Mouse (Mus musculus) neural tube, embryonic 12.5 days (tissue): ENCODE results near the gene Grm2. TPM values are rescaled to one million over a fixed set of nuclear protein-coding genes. Genes with fewer than 3 reads are reported as not detected.

Experiments
- ATAC-seq: fragments of 200-750 bp; cut with Nextera tagmentation; 2 replicates; pipeline ENCODE4 v1.8.0; 2017; ENCODE audit warnings: low read depth, mild to moderate bottlenecking, moderate TSS enrichment, moderate library complexity; ENCODE audit not compliant: low FRiP score
- H3K27ac ChIP-seq: fragments of 300-500 bp; sonication (generic); 2 replicates; pipeline ENCODE4 v1.5.1; 2016
- H3K27me3 ChIP-seq: fragments of 300-500 bp; sonication (generic); replicated peaks from 2 replicates; pipeline ENCODE4 v1.6.1; 2016; ENCODE audit warnings: mild to moderate bottlenecking
- H3K36me3 ChIP-seq: fragments of 300-500 bp; sonication (generic); 2 replicates; pipeline ENCODE4 v1.6.1; 2016; ENCODE audit warnings: mild to moderate bottlenecking
- H3K4me1 ChIP-seq: fragments of 300-500 bp; sonication (generic); 2 replicates; pipeline ENCODE4 v1.6.1; 2016
- H3K4me2 ChIP-seq: fragments of 300-500 bp; sonication (generic); replicated peaks from 2 replicates; pipeline ENCODE4 v1.6.1; 2016; ENCODE audit warnings: mild to moderate bottlenecking
- H3K4me3 ChIP-seq: fragments of 300-500 bp; sonication (generic); 2 replicates; pipeline ENCODE4 v1.5.1; 2016
- H3K9ac ChIP-seq: fragments of 300-500 bp; sonication (generic); 2 replicates; pipeline ENCODE4 v1.6.1; 2016; ENCODE audit warnings: mild to moderate bottlenecking
- H3K9me3 ChIP-seq: fragments of 300-500 bp; sonication (generic); 2 replicates; pipeline ENCODE4 v1.6.1; 2016; ENCODE audit warnings: mild to moderate bottlenecking
- WGBS: fragments of 180-500 bp; shearing (Covaris S2); methylation state at CpG from one replicate; pipeline ENCODE4 v1.1.7; 2016; 5-methylcytosine and 5-hydroxymethylcytosine counted together
- polyA plus RNA-seq: library from polyadenylated mRNA; unstranded; fragments of >200 nt; fragmentation: Nextera tagmentation; extraction: Ambion mirVana; gene quantifications from 2 replicates; pipeline ENCODE4 v1.2.1, GENCODE M21; 2016

Gene Grm2
- polyA plus RNA-seq, 1 experiment from 2014 or later, result 11.8 TPM

DNA sequence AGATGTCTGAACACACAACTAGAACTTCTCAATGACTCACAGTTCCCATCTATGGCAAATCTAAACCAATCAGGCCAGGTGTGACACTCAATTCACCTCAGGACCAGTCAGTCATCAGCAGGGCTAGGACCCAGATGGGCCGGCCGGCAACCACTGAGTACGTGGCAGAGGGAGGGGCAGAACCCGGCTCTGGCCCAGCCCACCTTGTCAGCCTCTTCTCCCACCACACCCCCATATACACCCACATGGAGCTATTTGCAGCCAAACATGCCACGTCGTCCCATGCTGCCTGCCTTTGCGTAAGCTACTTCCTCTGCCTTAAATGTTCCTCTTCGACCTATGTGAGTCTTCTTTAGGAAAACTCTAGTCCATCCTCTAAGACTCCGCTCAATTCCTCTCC, 20.1 kb upstream of the Grm2 start:
- Histone ChIP-seq H3K27ac (no peak overlapping the region), H3K4me1 (no peaks in the 10 kb centered on the region), H3K27me3 (no peaks in the 10 kb centered on the region), H3K9me3 (no peaks in the 10 kb centered on the region), H3K36me3 (peaks cover 25% of the 10 kb centered on the region), H3K9ac (no peak overlapping the region), H3K4me2 (no peak overlapping the region), H3K4me3 (no peak overlapping the region)
- WGBS, result 76% methylated on average over 9 of the region's 9 CpGs
- 0 out of 2 replicates have a peak, but pooled peaks have one; percentile 63 for ATAC-seq

GRCm38 (mm10) chr9:106675480-106675879, 19.6 kb upstream of the Grm2 start:
- Histone ChIP-seq H3K4me2 (no peak overlapping the region), H3K9me3 (no peaks in the 10 kb centered on the region), H3K27me3 (no peaks in the 10 kb centered on the region), H3K4me3 (no peak overlapping the region), H3K27ac (no peak overlapping the region), H3K4me1 (no peaks in the 10 kb centered on the region), H3K9ac (no peak overlapping the region), H3K36me3 (peaks cover 22% of the 10 kb centered on the region)
- peak; percentile 70; the same call in 1 of the 2 replicates for ATAC-seq
- WGBS, result 0% methylated on average over 1 of the region's 1 CpGs

DNA sequence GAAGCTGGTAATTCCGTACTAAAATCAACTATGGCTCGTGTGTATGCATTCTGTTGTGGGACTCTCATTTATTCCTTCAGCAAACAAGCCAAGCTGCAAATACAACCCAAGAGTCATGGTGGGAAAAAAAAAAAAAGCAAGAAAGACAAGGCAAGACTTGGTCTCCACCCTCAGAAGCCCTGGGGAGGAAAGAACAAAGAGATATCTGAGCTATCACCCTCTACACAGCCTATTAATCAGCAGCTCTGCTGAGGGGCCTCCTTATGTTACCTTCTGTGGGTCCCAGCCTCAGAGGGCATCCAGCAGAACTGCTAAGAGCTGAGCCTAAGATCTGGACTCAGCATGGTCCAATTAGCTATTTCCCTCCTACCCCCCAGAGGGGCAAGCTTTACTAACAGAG, 18.0 kb upstream of the Grm2 start:
- ATAC-seq, result no peak
- H3K36me3 ChIP-seq, result peaks cover 21% of the 10 kb centered on the region; the same call in 1 of the 2 replicates
- H3K4me2 ChIP-seq, result no peak overlapping the region
- H3K9me3 ChIP-seq, result no peaks in the 10 kb centered on the region
- H3K4me1 ChIP-seq, result no peaks in the 10 kb centered on the region
- no peak overlapping the region for H3K4me3 ChIP-seq
- no peak overlapping the region for H3K9ac ChIP-seq
- H3K27me3 ChIP-seq, result no peaks in the 10 kb centered on the region
- no peak overlapping the region for H3K27ac ChIP-seq
- 87% methylated on average over 2 of the region's 2 CpGs for WGBS

DNA sequence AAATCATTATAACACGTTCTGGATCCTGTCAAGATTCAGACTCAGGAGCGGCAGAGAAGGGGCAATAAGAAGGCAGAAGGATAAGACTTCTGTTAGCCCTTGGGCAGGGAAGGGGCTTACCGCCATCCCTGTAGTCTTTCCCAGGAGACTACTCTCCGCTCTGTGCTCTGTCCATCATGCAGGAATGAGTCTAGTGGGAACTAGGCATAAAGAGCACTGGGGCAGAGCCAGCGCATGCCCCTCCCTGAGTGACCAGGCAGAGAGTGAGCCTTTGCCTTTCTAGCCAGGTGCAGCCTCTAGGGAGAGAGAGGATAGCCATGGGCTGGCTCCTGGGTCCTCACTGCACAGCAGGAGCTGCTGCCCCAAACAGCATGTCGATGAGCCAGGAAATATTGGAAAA, 9.0 kb upstream of the Grm2 start:
- Histone ChIP-seq H3K9ac (no peak overlapping the region), H3K36me3 (peaks cover 28% of the 10 kb centered on the region; the same call in 1 of the 2 replicates), H3K27me3 (no peaks in the 10 kb centered on the region), H3K4me3 (no peak overlapping the region), H3K27ac (peak overlapping the region; percentile 21; the same call in 1 of the 2 replicates), H3K4me2 (peak overlapping the region; percentile 7; the same call in 1 of the 2 replicates), H3K4me1 (peaks cover 15% of the 10 kb centered on the region), H3K9me3 (no peaks in the 10 kb centered on the region)
- 65% methylated on average over 6 of the region's 6 CpGs for WGBS
- no peak for ATAC-seq

DNA sequence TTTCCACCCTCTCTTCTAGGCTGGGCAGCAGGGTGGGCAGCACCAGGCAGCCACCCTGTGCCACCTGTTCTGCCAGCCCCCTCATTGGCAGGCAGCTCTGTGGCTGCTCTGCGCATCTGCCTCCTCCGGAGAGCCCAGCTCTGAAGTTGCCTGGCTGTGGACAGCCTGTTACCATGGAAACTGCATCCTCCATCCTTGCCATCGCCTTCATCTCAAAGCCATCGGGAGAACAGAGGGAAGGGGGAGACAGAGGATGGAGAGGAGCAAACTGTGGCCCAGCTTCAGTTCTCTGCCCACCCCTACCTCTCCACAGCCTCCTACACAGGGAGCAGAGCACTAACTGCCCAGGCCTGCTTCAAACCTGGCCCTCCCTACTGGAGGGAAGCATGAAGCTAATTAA, 8.6 kb upstream of the Grm2 start:
- H3K36me3 ChIP-seq, result peaks cover 25% of the 10 kb centered on the region; the same call in 1 of the 2 replicates
- peaks cover 15% of the 10 kb centered on the region for H3K4me1 ChIP-seq
- H3K4me2 ChIP-seq, result peak overlapping the region; percentile 7; the same call in 1 of the 2 replicates
- H3K27me3 ChIP-seq, result no peaks in the 10 kb centered on the region
- WGBS, result 44% methylated on average over 4 of the region's 4 CpGs
- ATAC-seq, result peak; percentile 70
- no peaks in the 10 kb centered on the region for H3K9me3 ChIP-seq
- H3K4me3 ChIP-seq, result no peak overlapping the region
- H3K27ac ChIP-seq, result peak overlapping the region; percentile 21; the same call in 1 of the 2 replicates
- H3K9ac ChIP-seq, result no peak overlapping the region

DNA sequence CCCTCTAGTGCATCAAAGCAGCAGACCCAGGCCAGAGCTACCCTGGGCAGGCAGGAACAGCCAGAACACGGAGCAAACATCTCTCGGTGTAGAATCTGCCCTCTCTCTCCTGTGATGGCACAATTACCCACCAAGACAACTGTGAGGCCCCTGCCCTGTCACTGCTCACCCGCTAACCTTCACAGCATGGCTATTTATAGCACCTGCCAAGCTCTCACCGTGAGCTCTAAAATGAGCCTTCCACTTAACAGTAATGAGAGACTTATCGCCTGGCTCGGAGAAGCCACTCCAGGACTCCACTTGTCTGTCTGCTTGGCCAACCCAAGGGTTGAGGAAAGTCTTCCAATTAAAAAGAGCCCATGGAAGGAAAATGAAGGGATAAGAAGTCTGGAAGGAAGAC, 7.3 kb upstream of the Grm2 start:
- no peaks in the 10 kb centered on the region for H3K27me3 ChIP-seq
- no peak overlapping the region for H3K27ac ChIP-seq
- WGBS, result 70% methylated on average over 6 of the region's 6 CpGs
- no peaks in the 10 kb centered on the region for H3K9me3 ChIP-seq
- H3K4me3 ChIP-seq, result no peak overlapping the region
- no peak for ATAC-seq
- H3K4me2 ChIP-seq, result no peak overlapping the region
- no peak overlapping the region for H3K9ac ChIP-seq
- H3K4me1 ChIP-seq, result peaks cover 15% of the 10 kb centered on the region
- peaks cover 27% of the 10 kb centered on the region for H3K36me3 ChIP-seq

DNA sequence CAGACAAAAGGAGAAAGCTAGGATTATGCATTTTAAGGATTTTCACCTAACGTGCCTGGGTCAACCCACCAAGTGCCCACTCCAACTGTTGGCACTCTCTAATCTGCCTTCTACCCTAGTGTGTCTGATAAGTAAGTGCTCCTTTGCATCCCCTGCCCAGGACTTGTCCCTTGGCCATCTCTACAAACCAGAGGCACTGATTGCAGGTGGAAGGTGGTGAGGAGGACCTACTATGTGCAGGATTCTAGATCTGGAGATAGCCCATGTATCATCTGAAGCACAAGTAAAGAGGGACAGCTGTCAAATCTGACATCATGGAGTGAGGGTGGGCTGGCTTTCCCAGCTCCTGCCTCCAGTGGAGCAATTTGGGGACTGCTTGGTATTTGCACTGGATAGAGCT, 4.1 kb upstream of the Grm2 start:
- Histone ChIP-seq H3K4me3 (no peak overlapping the region), H3K4me1 (peaks cover 34% of the 10 kb centered on the region), H3K27me3 (peaks cover 9% of the 10 kb centered on the region), H3K27ac (no peak overlapping the region), H3K9me3 (no peaks in the 10 kb centered on the region), H3K36me3 (peaks cover 22% of the 10 kb centered on the region), H3K9ac (no peak overlapping the region), H3K4me2 (no peak overlapping the region)
- 76% methylated on average over 1 of the region's 1 CpGs for WGBS
- no peak for ATAC-seq

DNA sequence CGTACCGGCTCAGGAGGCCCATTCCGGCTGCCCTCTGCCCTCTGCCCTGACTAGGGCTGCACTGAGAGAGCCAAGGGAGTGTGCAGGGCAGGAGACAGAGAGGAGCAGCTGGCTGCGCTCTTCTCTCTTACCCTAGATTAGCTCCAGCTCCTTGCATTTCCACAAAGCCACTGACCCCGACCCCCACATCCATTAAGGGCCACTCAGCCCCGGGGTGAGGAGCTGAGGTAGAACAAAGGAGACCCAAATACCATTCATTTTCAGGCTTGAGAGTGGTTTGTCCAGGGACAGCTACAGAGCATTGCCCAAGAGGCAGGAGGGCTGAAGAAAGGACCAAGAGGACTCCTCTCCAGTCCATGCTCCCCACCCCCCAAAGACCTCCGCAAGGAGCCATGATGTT, 3.6 kb upstream of the Grm2 start:
- H3K4me3 ChIP-seq, result no peak overlapping the region
- H3K4me1 ChIP-seq, result peaks cover 29% of the 10 kb centered on the region
- H3K36me3 ChIP-seq, result peaks cover 22% of the 10 kb centered on the region
- ATAC-seq, result no peak
- no peak overlapping the region for H3K9ac ChIP-seq
- no peak overlapping the region for H3K27ac ChIP-seq
- WGBS, result 33% methylated on average over 7 of the region's 7 CpGs
- no peaks in the 10 kb centered on the region for H3K9me3 ChIP-seq
- no peak overlapping the region for H3K4me2 ChIP-seq
- peaks cover 14% of the 10 kb centered on the region for H3K27me3 ChIP-seq

- H3K4me3 ChIP-seq, result no peak overlapping the region
- 39% methylated on average over 5 of the region's 5 CpGs for WGBS
- peaks cover 22% of the 10 kb centered on the region for H3K36me3 ChIP-seq
- no peak overlapping the region for H3K27ac ChIP-seq
- ATAC-seq, result no peak
- no peaks in the 10 kb centered on the region for H3K9me3 ChIP-seq
- H3K4me2 ChIP-seq, result no peak overlapping the region
- H3K9ac ChIP-seq, result no peak overlapping the region
- H3K27me3 ChIP-seq, result peaks cover 20% of the 10 kb centered on the region
- peaks cover 23% of the 10 kb centered on the region for H3K4me1 ChIP-seq
Observed at GRCm38 (mm10) chr9:106657592-106657991, 1.7 kb upstream of the Grm2 start.

- H3K9ac ChIP-seq, result no peak overlapping the region
Observed at GRCm38 (mm10) chr9:106656820-106657219, 938 bp upstream of the Grm2 start.

DNA sequence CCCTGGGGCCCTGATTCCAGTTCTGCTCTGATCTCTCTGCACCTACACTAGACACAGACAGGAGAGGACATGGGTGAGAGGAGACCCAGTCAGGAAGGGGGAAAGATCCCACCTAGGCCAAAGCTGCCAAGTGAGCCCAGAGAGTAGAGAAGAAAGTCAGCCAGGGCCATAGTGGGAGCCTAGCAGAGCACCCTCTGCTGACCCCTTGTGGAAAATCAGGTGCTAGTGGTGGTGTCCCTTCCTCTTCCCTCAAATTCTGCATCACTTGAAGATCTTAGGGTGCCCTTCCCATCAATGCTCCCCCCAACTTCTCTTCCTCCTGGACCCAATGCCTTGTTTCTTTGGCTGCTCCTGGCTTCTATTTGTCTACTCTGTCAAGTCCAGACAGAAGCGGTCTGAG, 3.2 kb downstream of the Grm2 start:
- peaks cover 21% of the 10 kb centered on the region for H3K4me1 ChIP-seq
- peaks cover 20% of the 10 kb centered on the region for H3K27me3 ChIP-seq
- H3K4me2 ChIP-seq, result no peak overlapping the region
- H3K9me3 ChIP-seq, result no peaks in the 10 kb centered on the region
- 78% methylated on average over 1 of the region's 1 CpGs for WGBS
- H3K9ac ChIP-seq, result no peak overlapping the region
- no peak overlapping the region for H3K4me3 ChIP-seq
- H3K27ac ChIP-seq, result no peak overlapping the region
- ATAC-seq, result no peak
- H3K36me3 ChIP-seq, result no peaks in the 10 kb centered on the region

More at GRCm38 (mm10) chr9:106656820-106657219, 938 bp upstream of the Grm2 start:
- no peak overlapping the region for H3K4me3 ChIP-seq
- no peak overlapping the region; the same call in 1 of the 2 replicates for H3K4me2 ChIP-seq
- ATAC-seq, result 0 out of 2 replicates have a peak, but pooled peaks have one; percentile 10
- peaks cover 19% of the 10 kb centered on the region for H3K36me3 ChIP-seq
- H3K4me1 ChIP-seq, result peaks cover 23% of the 10 kb centered on the region
- 43% methylated on average over 5 of the region's 5 CpGs for WGBS
- H3K27ac ChIP-seq, result no peak overlapping the region
- no peaks in the 10 kb centered on the region for H3K9me3 ChIP-seq
- peaks cover 20% of the 10 kb centered on the region for H3K27me3 ChIP-seq

GRCm38 (mm10) chr9:106647226-106647625, 8.7 kb downstream of the Grm2 start:
- no peaks in the 10 kb centered on the region for H3K4me1 ChIP-seq
- no peak overlapping the region for H3K4me2 ChIP-seq
- H3K9me3 ChIP-seq, result no peaks in the 10 kb centered on the region
- H3K9ac ChIP-seq, result no peak overlapping the region
- no peak overlapping the region for H3K4me3 ChIP-seq
- H3K36me3 ChIP-seq, result no peaks in the 10 kb centered on the region
- WGBS, result 70% methylated on average over 27 of the region's 27 CpGs
- no peak for ATAC-seq
- H3K27ac ChIP-seq, result no peak overlapping the region
- no peaks in the 10 kb centered on the region for H3K27me3 ChIP-seq

DNA sequence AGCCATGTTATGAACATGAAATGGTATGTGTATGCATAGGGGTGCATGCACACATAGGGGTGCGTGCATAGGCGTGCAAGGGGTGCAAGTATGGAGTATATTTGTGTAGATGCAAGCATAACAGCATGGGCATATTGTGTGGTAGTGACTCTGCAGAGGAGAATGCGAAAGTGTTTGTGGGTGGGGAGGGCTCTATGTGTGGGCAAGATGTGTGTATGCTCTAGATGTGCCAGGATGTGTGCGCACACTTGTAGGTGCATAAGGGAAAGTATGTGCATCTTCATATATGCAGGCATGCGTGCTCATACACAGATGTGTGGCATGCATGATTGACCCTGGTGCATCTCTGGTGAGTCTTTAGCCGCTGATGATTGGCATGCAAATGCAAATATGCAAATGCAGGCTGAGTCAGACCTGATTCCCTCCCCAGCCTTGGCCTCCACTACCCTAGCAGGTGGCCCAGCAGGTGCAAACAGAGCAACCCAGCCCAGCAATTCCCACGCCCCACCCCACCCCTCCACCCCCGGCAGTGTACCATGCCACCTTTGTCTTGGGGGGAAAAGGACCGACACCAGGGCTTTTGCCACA, 10.1 kb downstream of the Grm2 start:
- Histone ChIP-seq H3K4me2 (no peak overlapping the region), H3K27me3 (no peaks in the 10 kb centered on the region), H3K36me3 (no peaks in the 10 kb centered on the region), H3K9ac (no peak overlapping the region), H3K4me1 (no peaks in the 10 kb centered on the region), H3K9me3 (no peaks in the 10 kb centered on the region), H3K27ac (no peak overlapping the region), H3K4me3 (no peak overlapping the region)
- ATAC-seq, result no peak
- 80% methylated on average over 9 of the region's 9 CpGs for WGBS
